Comparison of ENCODE assay signal across 8 mouse cellular contexts in the genomic region with DNA sequence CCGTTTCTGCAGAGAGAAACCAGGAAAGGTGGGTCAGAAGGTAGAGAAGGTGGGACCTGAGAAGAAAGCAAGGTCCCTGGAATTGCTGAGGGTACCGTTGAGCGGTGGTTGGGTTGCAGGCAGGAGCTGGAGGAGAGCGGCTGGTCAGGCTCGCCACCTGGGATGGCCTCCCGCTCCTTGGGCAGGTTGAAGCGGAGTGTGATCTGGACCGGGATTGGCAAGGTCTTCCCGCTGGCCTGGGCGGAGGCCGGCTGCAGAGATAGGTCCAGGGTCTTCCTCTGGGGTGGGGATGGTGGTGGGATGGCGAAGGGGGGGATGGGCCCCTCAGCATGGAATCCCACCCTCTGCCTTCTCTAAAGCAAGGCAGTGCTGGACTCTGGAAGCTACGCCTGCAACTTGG. TPM values are rescaled to one million over a fixed set of nuclear protein-coding genes. Genes with fewer than 3 reads are reported as not detected.
A peak's percentile ranks its signal among the peaks of the same experiment; 100 is the strongest.
DNase-seq lines count a peak whose midpoint lies in the region; ATAC-seq and TF ChIP-seq lines count a peak whose summit lies in the region.

No protein-coding gene starts in this region.

- no peak overlapping the region for H3K27ac ChIP-seq in kidney, embryonic 16.5 days (ENCODE audit: low read length)
- H3K27ac ChIP-seq in embryonic facial prominence, embryonic 13.5 days = peak overlapping the region; percentile 96; the same call in 1 of the 2 replicates
- peak overlapping the region; percentile 99 for H3K27ac ChIP-seq in hindbrain, embryonic 16.5 days (ENCODE audit: low read depth, low read length)
- peak overlapping the region; percentile 98; the same call in 1 of the 2 replicates for H3K27ac ChIP-seq in midbrain, postnatal 0 days (ENCODE audit: low read depth, low read length)

- H3K4me3 ChIP-seq in kidney, embryonic 16.5 days (ENCODE audit: low read length) = peak overlapping the region; percentile 65; the same call in 1 of the 2 replicates
- H3K4me3 ChIP-seq in embryonic facial prominence, embryonic 13.5 days = peak overlapping the region; percentile 70
- peak overlapping the region; percentile 70 for H3K4me3 ChIP-seq in hindbrain, embryonic 16.5 days (ENCODE audit: low read length)
- peak overlapping the region; percentile 61; the same call in 1 of the 2 replicates for H3K4me3 ChIP-seq in midbrain, postnatal 0 days (ENCODE audit: low read depth, low read length)

- no peak for DNase-seq in kidney, postnatal 36 days
- no peak for DNase-seq in midbrain, postnatal 0 days (ENCODE audit: low spot score)
- no peak for DNase-seq in layer of hippocampus, adult 9-10 months (ENCODE audit: low spot score)
- no peak for DNase-seq in kidney, postnatal 4 days
- no peak for DNase-seq in urinary bladder, postnatal 36 days (ENCODE audit: low spot score in 2 of 2)

- H3K4me2 ChIP-seq in kidney, embryonic 16.5 days (replicated peaks; ENCODE audit: low read depth, low read length) = peak overlapping the region; percentile 65
- H3K4me2 ChIP-seq in embryonic facial prominence, embryonic 13.5 days = peak overlapping the region; percentile 80
- peak overlapping the region; percentile 66 for H3K4me2 ChIP-seq in hindbrain, embryonic 16.5 days (ENCODE audit: low read length)
- peak overlapping the region; percentile 74 for H3K4me2 ChIP-seq in midbrain, postnatal 0 days (ENCODE audit: low read depth, low read length, poor library complexity, severe bottlenecking)

- H3K36me3 ChIP-seq in kidney, embryonic 16.5 days (ENCODE audit: insufficient read depth, low read length) = peaks cover 49% of the 10 kb centered on the region
- peaks cover 53% of the 10 kb centered on the region for H3K36me3 ChIP-seq in embryonic facial prominence, embryonic 13.5 days
- peaks cover 32% of the 10 kb centered on the region for H3K36me3 ChIP-seq in hindbrain, embryonic 16.5 days (ENCODE audit: control insufficient read depth, insufficient read depth, low read length)
- H3K36me3 ChIP-seq in midbrain, postnatal 0 days (ENCODE audit: insufficient read depth, low read length) = peaks cover 45% of the 10 kb centered on the region

- no peak for ATAC-seq in kidney, embryonic 16.5 days (ENCODE audit: low FRiP score, low TSS enrichment)
- ATAC-seq in embryonic facial prominence, embryonic 13.5 days (ENCODE audit: insufficient number of reproducible peaks, insufficient read depth, low FRiP score, low TSS enrichment, low read depth) = no peak
- ATAC-seq in hindbrain, embryonic 16.5 days = no peak
- no peak for ATAC-seq in midbrain, postnatal 0 days (ENCODE audit: low FRiP score)

- H3K9me3 ChIP-seq in kidney, embryonic 16.5 days (ENCODE audit: low read length) = no peaks in the 10 kb centered on the region
- H3K9me3 ChIP-seq in embryonic facial prominence, embryonic 13.5 days = no peaks in the 10 kb centered on the region
- no peaks in the 10 kb centered on the region for H3K9me3 ChIP-seq in hindbrain, embryonic 16.5 days (ENCODE audit: control insufficient read depth, low read length)
- H3K9me3 ChIP-seq in midbrain, postnatal 0 days (ENCODE audit: low read length) = no peaks in the 10 kb centered on the region

- peak overlapping the region; percentile 85 for H3K9ac ChIP-seq in kidney, embryonic 16.5 days (replicated peaks; ENCODE audit: low read length)
- peak overlapping the region; percentile 84 for H3K9ac ChIP-seq in embryonic facial prominence, embryonic 13.5 days
- H3K9ac ChIP-seq in hindbrain, embryonic 16.5 days (ENCODE audit: low read depth, low read length) = peak overlapping the region; percentile 92; the same call in 1 of the 2 replicates
- peak overlapping the region; percentile 84 for H3K9ac ChIP-seq in midbrain, postnatal 0 days (replicated peaks; ENCODE audit: low read length, poor library complexity, severe bottlenecking)

- no peak for TF ChIP-seq CTCF in midbrain, postnatal 0 days (IDR thresholded peaks at IDR 0.05)

- H3K27me3 ChIP-seq in kidney, embryonic 16.5 days (ENCODE audit: insufficient read depth, low read length) = no peaks in the 10 kb centered on the region
- no peaks in the 10 kb centered on the region for H3K27me3 ChIP-seq in embryonic facial prominence, embryonic 13.5 days
- no peaks in the 10 kb centered on the region for H3K27me3 ChIP-seq in hindbrain, embryonic 16.5 days (replicated peaks; ENCODE audit: control insufficient read depth, insufficient read depth, low read length)
- no peaks in the 10 kb centered on the region for H3K27me3 ChIP-seq in midbrain, postnatal 0 days (ENCODE audit: insufficient read depth, low read length)

- 93% methylated on average over 13 of the region's 13 CpGs for WGBS in kidney, embryonic 16.5 days
- 91% methylated on average over 13 of the region's 13 CpGs for WGBS in embryonic facial prominence, embryonic 13.5 days
- 93% methylated on average over 13 of the region's 13 CpGs for WGBS in hindbrain, embryonic 16.5 days
- 95% methylated on average over 13 of the region's 13 CpGs for WGBS in midbrain, postnatal 0 days

- peaks cover 14% of the 10 kb centered on the region for H3K4me1 ChIP-seq in kidney, embryonic 16.5 days (ENCODE audit: insufficient read depth, low read length)
- H3K4me1 ChIP-seq in embryonic facial prominence, embryonic 13.5 days = peaks cover 26% of the 10 kb centered on the region
- H3K4me1 ChIP-seq in hindbrain, embryonic 16.5 days (ENCODE audit: control insufficient read depth, insufficient read depth, low read depth, low read length) = peaks cover 16% of the 10 kb centered on the region
- H3K4me1 ChIP-seq in midbrain, postnatal 0 days (ENCODE audit: insufficient read depth, low read length) = peaks cover 14% of the 10 kb centered on the region; the same call in 1 of the 2 replicates

RNA-seq across cellular contexts. Expression of a gene that starts 1.3 kb away (rescaled TPM):
- polyA plus RNA-seq in kidney, embryonic 16.5 days (2015; fragmentation: Nextera tagmentation; extraction: Ambion mirVana) = 56.1 and 57.4 TPM in 2 replicates
- polyA plus RNA-seq in embryonic facial prominence, embryonic 13.5 days (2015; fragmentation: Nextera tagmentation; extraction: Ambion mirVana) = 55.8 and 60.0 TPM in 2 replicates
- 63.3 and 70.6 TPM in 2 replicates for polyA plus RNA-seq in hindbrain, embryonic 16.5 days (2015; fragmentation: Nextera tagmentation; extraction: Ambion mirVana)
- 126 and 150 TPM in 2 replicates for total RNA-seq in midbrain, postnatal 0 days (2014; rRNA removed)
- polyA plus RNA-seq in midbrain, postnatal 0 days (2015; fragmentation: Nextera tagmentation; extraction: Ambion mirVana) = 73.9 and 76.8 TPM in 2 replicates

RNA-seq across cellular contexts. Expression of a gene that starts 7.0 kb away (rescaled TPM):
- polyA plus RNA-seq in kidney, embryonic 16.5 days (2015; fragmentation: Nextera tagmentation; extraction: Ambion mirVana) = 133 and 146 TPM in 2 replicates
- 136 and 162 TPM in 2 replicates for polyA plus RNA-seq in embryonic facial prominence, embryonic 13.5 days (2015; fragmentation: Nextera tagmentation; extraction: Ambion mirVana)
- 62.0 and 75.4 TPM in 2 replicates for polyA plus RNA-seq in hindbrain, embryonic 16.5 days (2015; fragmentation: Nextera tagmentation; extraction: Ambion mirVana)
- 19.8 and 27.1 TPM in 2 replicates for total RNA-seq in midbrain, postnatal 0 days (2014; rRNA removed)
- polyA plus RNA-seq in midbrain, postnatal 0 days (2015; fragmentation: Nextera tagmentation; extraction: Ambion mirVana) = 43.1 and 50.9 TPM in 2 replicates

RNA-seq across cellular contexts. Expression of a gene that starts 28.6 kb away (rescaled TPM):
- polyA plus RNA-seq in kidney, embryonic 16.5 days (2015; fragmentation: Nextera tagmentation; extraction: Ambion mirVana) = 56.9 and 58.3 TPM in 2 replicates
- polyA plus RNA-seq in embryonic facial prominence, embryonic 13.5 days (2015; fragmentation: Nextera tagmentation; extraction: Ambion mirVana) = 47.4 and 53.0 TPM in 2 replicates
- 35.7 and 38.7 TPM in 2 replicates for polyA plus RNA-seq in hindbrain, embryonic 16.5 days (2015; fragmentation: Nextera tagmentation; extraction: Ambion mirVana)
- 30.3 and 34.8 TPM in 2 replicates for total RNA-seq in midbrain, postnatal 0 days (2014; rRNA removed)
- 30.8 and 31.8 TPM in 2 replicates for polyA plus RNA-seq in midbrain, postnatal 0 days (2015; fragmentation: Nextera tagmentation; extraction: Ambion mirVana)

RNA-seq across cellular contexts. Expression of a gene that starts 40.9 kb away (rescaled TPM):
- polyA plus RNA-seq in kidney, embryonic 16.5 days (2015; fragmentation: Nextera tagmentation; extraction: Ambion mirVana) = 10.9 and 11.5 TPM in 2 replicates
- polyA plus RNA-seq in embryonic facial prominence, embryonic 13.5 days (2015; fragmentation: Nextera tagmentation; extraction: Ambion mirVana) = 3.1 and 3.3 TPM in 2 replicates
- polyA plus RNA-seq in hindbrain, embryonic 16.5 days (2015; fragmentation: Nextera tagmentation; extraction: Ambion mirVana) = 3.4 and 3.5 TPM in 2 replicates
- total RNA-seq in midbrain, postnatal 0 days (2014; rRNA removed) = 12.8 and 14.5 TPM in 2 replicates
- polyA plus RNA-seq in midbrain, postnatal 0 days (2015; fragmentation: Nextera tagmentation; extraction: Ambion mirVana) = 1.9 and 2.2 TPM in 2 replicates

RNA-seq across cellular contexts. Expression of a gene that starts 48.3 kb away (rescaled TPM):
- 17.2 and 18.9 TPM in 2 replicates for polyA plus RNA-seq in kidney, embryonic 16.5 days (2015; fragmentation: Nextera tagmentation; extraction: Ambion mirVana)
- polyA plus RNA-seq in embryonic facial prominence, embryonic 13.5 days (2015; fragmentation: Nextera tagmentation; extraction: Ambion mirVana) = 5.8 and 6.4 TPM in 2 replicates
- polyA plus RNA-seq in hindbrain, embryonic 16.5 days (2015; fragmentation: Nextera tagmentation; extraction: Ambion mirVana) = 0.11 and 0.20 TPM in 2 replicates
- 0.27 TPM in 1 of 2 replicates, not detected in the other for total RNA-seq in midbrain, postnatal 0 days (2014; rRNA removed)
- 0.05 TPM in 1 of 2 replicates, not detected in the other for polyA plus RNA-seq in midbrain, postnatal 0 days (2015; fragmentation: Nextera tagmentation; extraction: Ambion mirVana)
